Mouse (Mus musculus): ENCODE measurements at regions not wholly inside any gene's neighbourhood (a gene's known extent, or its start where the extent isn't known, plus 50 kb on each side); places are given as distances from the start of the nearest gene placed in this dataset.
"Not testable (repeated sequence)": the region's sequence is repeated elsewhere in the genome, so short reads cannot be mapped to it uniquely, and the experiment has no call there.

- Histone ChIP-seq H3K27me3 (ENCODE audit: control insufficient read depth, insufficient read depth, insufficient read length) (no peaks in the 10 kb centered on the region), H3K36me3 (ENCODE audit: control insufficient read depth, insufficient read depth) (no peaks in the 10 kb centered on the region), H3ac (ENCODE audit: control insufficient read depth, insufficient read length) (no peak overlapping the region), H3K4me3 (no peak overlapping the region), H3K4me2 (ENCODE audit: low read depth) (no peak overlapping the region), H3K79me2 (ENCODE audit: control insufficient read depth, insufficient read depth) (no peaks in the 10 kb centered on the region)
- TF ChIP-seq MYOD1 (IDR thresholded peaks at IDR 0.05; ENCODE audit: control insufficient read depth in 1 of 3, insufficient read length in 2 of 3, low read depth in 2 of 3) = no peak
- no peak for TF ChIP-seq POLR2AphosphoS2 (IDR thresholded peaks at IDR 0.05; ENCODE audit: insufficient read length, low read depth)
- no peak for TF ChIP-seq POLR2A (IDR thresholded peaks at IDR 0.05; ENCODE audit: insufficient read length, low read depth)
- no peak for TF ChIP-seq TCF12 (IDR thresholded peaks at IDR 0.05; ENCODE audit: insufficient read depth, poor library complexity, severe bottlenecking)
- TF ChIP-seq USF1 (IDR thresholded peaks at IDR 0.05; ENCODE audit: low read depth) = no peak
Observed at GRCm38 (mm10) chr5:116991461-116991860, 124.5 kb downstream of the Suds3 start.

GRCm38 (mm10) chr5:116971474-116971873 is 144.4 kb downstream of the Suds3 start:
- H3ac ChIP-seq (ENCODE audit: control insufficient read depth, insufficient read length); H3K36me3 ChIP-seq (ENCODE audit: control insufficient read depth, insufficient read depth); H3K79me2 ChIP-seq (ENCODE audit: control insufficient read depth, insufficient read depth); H3K4me3 ChIP-seq; H3K27me3 ChIP-seq (ENCODE audit: control insufficient read depth, insufficient read depth, insufficient read length); H3K4me2 ChIP-seq (ENCODE audit: low read depth): not testable (repeated sequence)

GRCm38 (mm10) chr5:116964171-116964570 is 151.7 kb downstream of the Suds3 start:
- TF ChIP-seq MYOD1 (IDR thresholded peaks at IDR 0.05; ENCODE audit: control insufficient read depth in 1 of 3, insufficient read length in 2 of 3, low read depth in 2 of 3) (no peak), POLR2AphosphoS2 (IDR thresholded peaks at IDR 0.05; ENCODE audit: insufficient read length, low read depth) (no peak), E2F4 (IDR thresholded peaks at IDR 0.05; ENCODE audit: insufficient read depth) (no peak), TCF12 (IDR thresholded peaks at IDR 0.05; ENCODE audit: insufficient read depth, poor library complexity, severe bottlenecking) (no peak), REST (IDR thresholded peaks at IDR 0.05; ENCODE audit: insufficient read depth, insufficient read length) (no peak), CEBPB (IDR thresholded peaks at IDR 0.05; ENCODE audit: insufficient read depth, poor library complexity, severe bottlenecking) (no peak), MYOG (IDR thresholded peaks at IDR 0.05; ENCODE audit: control insufficient read depth in 1 of 3, insufficient read depth in 1 of 3, insufficient read length in 2 of 3, low read depth in 2 of 3) (no peak), TCF3 (IDR thresholded peaks at IDR 0.05; ENCODE audit: insufficient read length, low read depth) (no peak), MAX (IDR thresholded peaks at IDR 0.05; ENCODE audit: low read depth) (no peak), USF1 (IDR thresholded peaks at IDR 0.05; ENCODE audit: low read depth) (no peak), SRF (IDR thresholded peaks at IDR 0.05; ENCODE audit: control insufficient read depth, insufficient read length, low read depth) (no peak), POLR2A (IDR thresholded peaks at IDR 0.05; ENCODE audit: insufficient read length, low read depth) (no peak)
- Histone ChIP-seq H3K4me2 (ENCODE audit: low read depth) (no peak overlapping the region), H3K36me3 (ENCODE audit: control insufficient read depth, insufficient read depth) (no peaks in the 10 kb centered on the region), H3K27me3 (ENCODE audit: control insufficient read depth, insufficient read depth, insufficient read length) (no peaks in the 10 kb centered on the region), H3K79me2 (ENCODE audit: control insufficient read depth, insufficient read depth) (no peaks in the 10 kb centered on the region), H3K4me3 (no peak overlapping the region), H3ac (ENCODE audit: control insufficient read depth, insufficient read length) (no peak overlapping the region)

- TF ChIP-seq POLR2A (IDR thresholded peaks at IDR 0.05; ENCODE audit: insufficient read length, low read depth) = no peak
- H3K36me3 ChIP-seq (ENCODE audit: control insufficient read depth, insufficient read depth) = no peaks in the 10 kb centered on the region
Observed at GRCm38 (mm10) chr5:116963106-116963505, 152.8 kb downstream of the Suds3 start.

GRCm38 (mm10) chr5:116960041-116960440 is 155.9 kb downstream of the Suds3 start:
- no peaks in the 10 kb centered on the region for H3K36me3 ChIP-seq (ENCODE audit: control insufficient read depth, insufficient read depth)
- H3K27me3 ChIP-seq (ENCODE audit: control insufficient read depth, insufficient read depth, insufficient read length) = no peaks in the 10 kb centered on the region
- TF ChIP-seq MYOG (IDR thresholded peaks at IDR 0.05; ENCODE audit: control insufficient read depth in 1 of 3, insufficient read depth in 1 of 3, insufficient read length in 2 of 3, low read depth in 2 of 3) (no peak), CEBPB (IDR thresholded peaks at IDR 0.05; ENCODE audit: insufficient read depth, poor library complexity, severe bottlenecking) (no peak), E2F4 (IDR thresholded peaks at IDR 0.05; ENCODE audit: insufficient read depth) (no peak), USF1 (IDR thresholded peaks at IDR 0.05; ENCODE audit: low read depth) (no peak), REST (IDR thresholded peaks at IDR 0.05; ENCODE audit: insufficient read depth, insufficient read length) (no peak), SRF (IDR thresholded peaks at IDR 0.05; ENCODE audit: control insufficient read depth, insufficient read length, low read depth) (no peak), TCF3 (IDR thresholded peaks at IDR 0.05; ENCODE audit: insufficient read length, low read depth) (no peak), TCF12 (IDR thresholded peaks at IDR 0.05; ENCODE audit: insufficient read depth, poor library complexity, severe bottlenecking) (no peak), POLR2A (IDR thresholded peaks at IDR 0.05; ENCODE audit: insufficient read length, low read depth) (no peak), POLR2AphosphoS2 (IDR thresholded peaks at IDR 0.05; ENCODE audit: insufficient read length, low read depth) (no peak), MYOD1 (IDR thresholded peaks at IDR 0.05; ENCODE audit: control insufficient read depth in 1 of 3, insufficient read length in 2 of 3, low read depth in 2 of 3) (no peak), MAX (IDR thresholded peaks at IDR 0.05; ENCODE audit: low read depth) (no peak)
- no peak overlapping the region for H3K4me3 ChIP-seq
- H3K79me2 ChIP-seq (ENCODE audit: control insufficient read depth, insufficient read depth) = no peaks in the 10 kb centered on the region
- no peak overlapping the region for H3ac ChIP-seq (ENCODE audit: control insufficient read depth, insufficient read length)
- no peak overlapping the region for H3K4me2 ChIP-seq (ENCODE audit: low read depth)

More at GRCm38 (mm10) chr5:116963106-116963505, 152.8 kb downstream of the Suds3 start:
- H3K4me3 ChIP-seq = no peak overlapping the region
- no peak overlapping the region for H3ac ChIP-seq (ENCODE audit: control insufficient read depth, insufficient read length)
- H3K79me2 ChIP-seq (ENCODE audit: control insufficient read depth, insufficient read depth) = no peaks in the 10 kb centered on the region
- no peak overlapping the region for H3K4me2 ChIP-seq (ENCODE audit: low read depth)
- no peaks in the 10 kb centered on the region for H3K27me3 ChIP-seq (ENCODE audit: control insufficient read depth, insufficient read depth, insufficient read length)

GRCm38 (mm10) chr5:116958141-116958540 is 157.8 kb downstream of the Suds3 start:
- TF ChIP-seq E2F4 (IDR thresholded peaks at IDR 0.05; ENCODE audit: insufficient read depth) = no peak
- TF ChIP-seq POLR2A (IDR thresholded peaks at IDR 0.05; ENCODE audit: insufficient read length, low read depth) = no peak
- no peak for TF ChIP-seq REST (IDR thresholded peaks at IDR 0.05; ENCODE audit: insufficient read depth, insufficient read length)
- no peak for TF ChIP-seq MYOD1 (IDR thresholded peaks at IDR 0.05; ENCODE audit: control insufficient read depth in 1 of 3, insufficient read length in 2 of 3, low read depth in 2 of 3)
- no peak for TF ChIP-seq MAX (IDR thresholded peaks at IDR 0.05; ENCODE audit: low read depth)
- TF ChIP-seq CEBPB (IDR thresholded peaks at IDR 0.05; ENCODE audit: insufficient read depth, poor library complexity, severe bottlenecking) = no peak
- no peak for TF ChIP-seq MYOG (IDR thresholded peaks at IDR 0.05; ENCODE audit: control insufficient read depth in 1 of 3, insufficient read depth in 1 of 3, insufficient read length in 2 of 3, low read depth in 2 of 3)
- no peak for TF ChIP-seq POLR2AphosphoS2 (IDR thresholded peaks at IDR 0.05; ENCODE audit: insufficient read length, low read depth)
- no peak for TF ChIP-seq TCF12 (IDR thresholded peaks at IDR 0.05; ENCODE audit: insufficient read depth, poor library complexity, severe bottlenecking)
- TF ChIP-seq USF1 (IDR thresholded peaks at IDR 0.05; ENCODE audit: low read depth) = no peak
- TF ChIP-seq SRF (IDR thresholded peaks at IDR 0.05; ENCODE audit: control insufficient read depth, insufficient read length, low read depth) = no peak
- TF ChIP-seq TCF3 (IDR thresholded peaks at IDR 0.05; ENCODE audit: insufficient read length, low read depth) = no peak
- Histone ChIP-seq H3K27me3 (ENCODE audit: control insufficient read depth, insufficient read depth, insufficient read length) (no peaks in the 10 kb centered on the region), H3K4me3 (no peak overlapping the region), H3K36me3 (ENCODE audit: control insufficient read depth, insufficient read depth) (no peaks in the 10 kb centered on the region), H3ac (ENCODE audit: control insufficient read depth, insufficient read length) (no peak overlapping the region), H3K79me2 (ENCODE audit: control insufficient read depth, insufficient read depth) (no peaks in the 10 kb centered on the region), H3K4me2 (ENCODE audit: low read depth) (no peak overlapping the region)

Data from myocyte (in vitro differentiated cells).